Comparison of ENCODE assay signal across 8 mouse cellular contexts in the genomic region with DNA sequence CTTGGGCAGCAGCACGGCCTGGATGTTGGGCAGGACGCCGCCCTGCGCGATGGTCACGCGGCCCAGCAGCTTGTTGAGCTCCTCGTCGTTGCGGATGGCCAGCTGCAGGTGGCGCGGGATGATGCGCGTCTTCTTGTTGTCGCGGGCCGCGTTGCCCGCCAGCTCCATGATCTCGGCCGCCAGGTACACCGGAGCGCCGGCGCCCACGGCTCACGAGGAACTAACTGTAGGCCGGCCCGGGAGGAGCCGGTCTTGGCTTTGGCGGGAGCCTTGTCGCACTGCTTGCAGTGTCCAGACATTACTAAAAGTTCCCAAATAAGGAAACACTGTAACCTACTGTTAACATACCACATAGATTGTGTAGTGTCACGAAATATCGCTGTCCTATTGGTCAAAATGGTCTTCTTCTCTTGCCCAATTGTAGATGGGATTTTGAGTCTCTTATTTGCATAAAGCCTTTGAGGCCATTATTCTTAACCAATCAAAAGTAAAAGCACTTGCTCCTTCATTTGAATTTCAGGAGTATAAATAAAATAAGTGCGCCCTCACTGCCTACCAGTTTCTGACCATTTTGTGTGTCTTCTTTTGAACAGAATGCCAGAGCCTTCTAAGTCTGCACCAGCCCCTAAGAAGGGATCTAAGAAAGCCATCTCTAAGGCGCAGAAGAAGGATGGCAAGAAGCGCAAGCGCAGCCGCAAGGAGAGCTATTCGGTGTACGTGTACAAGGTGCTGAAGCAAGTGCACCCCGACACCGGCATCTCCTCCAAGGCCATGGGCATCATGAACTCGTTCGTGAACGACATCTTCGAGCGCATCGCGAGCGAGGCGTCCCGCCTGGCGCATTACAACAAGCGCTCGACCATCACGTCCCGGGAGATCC. TPM values are rescaled to one million over a fixed set of nuclear protein-coding genes. Genes with fewer than 3 reads are reported as not detected.
DNase-seq lines count a peak whose midpoint lies in the region; ATAC-seq and TF ChIP-seq lines count a peak whose summit lies in the region.
"Not testable (repeated sequence)": the region's sequence is repeated elsewhere in the genome, so short reads cannot be mapped to it uniquely, and the experiment has no call there.

Gene Hist1h2bb (plus strand): TSS at position 534 of the 880 bp plus-strand sequence.

- not testable (repeated sequence) for TF ChIP-seq CTCF in MEL (IDR thresholded peaks at IDR 0.05 in 2 of 3, conservative IDR thresholded peaks at IDR 0.05 in 1 of 3; ENCODE audit: control insufficient read depth in 1 of 3, insufficient read depth in 1 of 3, low read depth in 2 of 3, low read length in 3 of 3, poor library complexity in 1 of 3, severe bottlenecking in 1 of 3); cerebellum, adult 2 months (IDR thresholded peaks at IDR 0.05; ENCODE audit: borderline replicate concordance, insufficient read depth, low read depth, low read length); olfactory bulb, adult 2 months (IDR thresholded peaks at IDR 0.05; ENCODE audit: insufficient read depth, low read depth, low read length)
- peak; percentile 64; the same call in 1 of the 2 replicates for TF ChIP-seq CTCF in thymus, adult 2 months (IDR thresholded peaks at IDR 0.05; ENCODE audit: borderline replicate concordance, control insufficient read depth, extremely low read depth, insufficient read depth, low read length, poor library complexity)

- H3K36me3 ChIP-seq in MEL (ENCODE audit: control insufficient read depth in 1 of 2, insufficient read depth in 2 of 2, low read length in 2 of 2), result peaks cover 0 to 46% of the 10 kb centered on the region in 2 experiments; a peak in 2 of 4 replicates
- not testable (repeated sequence) for H3K36me3 ChIP-seq in hindbrain, embryonic 10.5 days; lung, embryonic 15.5 days; thymus, adult 2 months (ENCODE audit: control insufficient read depth, insufficient read depth, low read length)

- WGBS in cerebellum, adult 2 months, result under 1% methylated on average over 48 of the region's 58 CpGs
- WGBS in hindbrain, embryonic 10.5 days, result 0% methylated on average over 54 of the region's 58 CpGs
- WGBS in lung, embryonic 15.5 days, result under 1% methylated on average over 36 of the region's 58 CpGs
- WGBS in olfactory bulb, adult 2 months, result under 1% methylated on average over 42 of the region's 58 CpGs
- WGBS in thymus, adult 2 months, result under 1% methylated on average over 42 of the region's 58 CpGs

- TF ChIP-seq POLR2A in MEL (IDR thresholded peaks at IDR 0.05; ENCODE audit: control insufficient read depth in 1 of 2, insufficient read depth in 1 of 2, low read depth in 1 of 2, low read length in 2 of 2, poor library complexity in 1 of 2), result peak in 1 of 2 experiments; percentile 98; a peak in 3 of 4 replicates
- TF ChIP-seq POLR2A in cerebellum, adult 2 months (IDR thresholded peaks at IDR 0.05; ENCODE audit: borderline replicate concordance, insufficient read depth, low read length), result peak; percentile 38; the same call in 1 of the 2 replicates
- TF ChIP-seq POLR2A in olfactory bulb, adult 2 months (IDR thresholded peaks at IDR 0.05; ENCODE audit: insufficient read depth, low read depth, low read length), result not testable (repeated sequence)
- peak; percentile 45; the same call in 1 of the 2 replicates for TF ChIP-seq POLR2A in thymus, adult 2 months (IDR thresholded peaks at IDR 0.05; ENCODE audit: control insufficient read depth, extremely low read depth, insufficient read depth, low read length, poor library complexity)

- peak; percentile 93 for ATAC-seq in lung, embryonic 15.5 days (ENCODE audit: borderline replicate concordance, extremely low read depth, low FRiP score, low TSS enrichment)

- H3K4me2 ChIP-seq in lung, embryonic 15.5 days, result peak within 1 kb of the TSS; percentile 63

- peak within 1 kb of the TSS; percentile 96 for H3K9ac ChIP-seq in MEL (ENCODE audit: control insufficient read depth, low read depth, low read length, poor library complexity, severe bottlenecking)
- peak within 1 kb of the TSS; percentile 59 for H3K9ac ChIP-seq in lung, embryonic 15.5 days

- not testable (repeated sequence) for H3K79me2 ChIP-seq in MEL (ENCODE audit: control insufficient read depth, insufficient read depth, low read length, poor library complexity)

- H3K4me1 ChIP-seq in MEL (ENCODE audit: control insufficient read depth in 1 of 2, insufficient read depth in 2 of 2, low read length in 2 of 2), result peaks cover 0 to 19% of the 10 kb centered on the region in 2 experiments; a peak in 2 of 4 replicates
- not testable (repeated sequence) for H3K4me1 ChIP-seq in cerebellum, adult 2 months (ENCODE audit: control insufficient read depth, insufficient read depth, low read length); olfactory bulb, adult 2 months (ENCODE audit: control insufficient read depth, insufficient read depth, low read length); thymus, adult 2 months (replicated peaks; ENCODE audit: control insufficient read depth, insufficient read depth, low read length)
- H3K4me1 ChIP-seq in hindbrain, embryonic 10.5 days (replicated peaks), result peaks cover 24% of the 10 kb centered on the region
- H3K4me1 ChIP-seq in lung, embryonic 15.5 days, result peaks cover 21% of the 10 kb centered on the region

- TF ChIP-seq RAD21 in MEL (IDR thresholded peaks at IDR 0.05; ENCODE audit: low read depth, low read length), result not testable (repeated sequence)

- H3K9me3 ChIP-seq in MEL (replicated peaks; ENCODE audit: insufficient read depth, low read length); hindbrain, embryonic 10.5 days; lung, embryonic 15.5 days: not testable (repeated sequence)

- TF ChIP-seq EP300 in MEL (IDR thresholded peaks at IDR 0.05; ENCODE audit: low read depth in 1 of 2, low read length in 2 of 2), result not testable (repeated sequence)

- H3K4me3 ChIP-seq in MEL (ENCODE audit: control insufficient read depth in 1 of 2, insufficient read depth in 1 of 2, low read depth in 2 of 2, low read length in 2 of 2), result peak within 1 kb of the TSS; percentile 23 to 60; a peak in 3 of 4 replicates
- peak within 1 kb of the TSS; percentile 58 for H3K4me3 ChIP-seq in cerebellum, adult 2 months (replicated peaks; ENCODE audit: insufficient read depth, low read depth, low read length)
- H3K4me3 ChIP-seq in hindbrain, embryonic 10.5 days, result peak within 1 kb of the TSS; percentile 59
- H3K4me3 ChIP-seq in lung, embryonic 15.5 days, result peak within 1 kb of the TSS; percentile 36
- peak within 1 kb of the TSS; percentile 73 for H3K4me3 ChIP-seq in olfactory bulb, adult 2 months (ENCODE audit: insufficient read depth, low read depth, low read length)
- peak within 1 kb of the TSS; percentile 60 for H3K4me3 ChIP-seq in thymus, adult 2 months (ENCODE audit: control insufficient read depth, insufficient read depth, low read length)

- H3K27me3 ChIP-seq in MEL (ENCODE audit: control insufficient read depth in 1 of 2, insufficient read depth in 2 of 2, low read length in 2 of 2); cerebellum, adult 2 months (ENCODE audit: control insufficient read depth, insufficient read depth, low read length); hindbrain, embryonic 10.5 days (ENCODE audit: insufficient read depth, poor library complexity, severe bottlenecking); lung, embryonic 15.5 days; thymus, adult 2 months (ENCODE audit: control insufficient read depth, insufficient read depth, low read length): not testable (repeated sequence)

- peak within 1 kb of the TSS; percentile 99 for H3K27ac ChIP-seq in MEL (ENCODE audit: control insufficient read depth, low read depth, low read length)
- H3K27ac ChIP-seq in cerebellum, adult 2 months (ENCODE audit: insufficient read depth, low read length), result peak within 1 kb of the TSS; percentile 86
- H3K27ac ChIP-seq in hindbrain, embryonic 10.5 days, result peak within 1 kb of the TSS; percentile 97
- H3K27ac ChIP-seq in lung, embryonic 15.5 days, result peak within 1 kb of the TSS; percentile 98
- H3K27ac ChIP-seq in olfactory bulb, adult 2 months (ENCODE audit: insufficient read depth, low read depth, low read length), result peak within 1 kb of the TSS; percentile 99
- peak within 1 kb of the TSS; percentile 95 for H3K27ac ChIP-seq in thymus, adult 2 months (ENCODE audit: control insufficient read depth, insufficient read depth, low read length)

- peak; percentile 96 for DNase-seq in MEL (ENCODE audit: low read depth, low spot score)
- DNase-seq in cerebellum, adult 2 months, result peak; percentile 84 to 93
- DNase-seq in forelimb bud, embryonic 11.5 days (ENCODE audit: low read depth, low spot score), result peak; percentile 92
- peak; percentile 82 for DNase-seq in hindbrain, embryonic 10.5 days (ENCODE audit: low spot score)
- DNase-seq in layer of hippocampus, adult 9-10 months (ENCODE audit: low spot score), result peak; percentile 86
- DNase-seq in thymus, adult 2 months, result peak; percentile 72

TF ChIP-seq in MEL, 35 proteins besides CTCF, POLR2A, EP300 and RAD21:
- TF ChIP-seq UBTF (IDR thresholded peaks at IDR 0.05; ENCODE audit: borderline replicate concordance, insufficient read depth, low read depth, low read length) (peak; percentile 86; the same call in 1 of the 2 replicates), POLR2AphosphoS5 (IDR thresholded peaks at IDR 0.05; ENCODE audit: borderline replicate concordance, low read depth, low read length) (peak; percentile 98; the same call in 1 of the 2 replicates), TBP (IDR thresholded peaks at IDR 0.05; ENCODE audit: low read depth, low read length) (peak; percentile 99)

RNA-seq across cellular contexts. Expression of gene Hist1h2bb, which starts in this region (rescaled TPM):
- total RNA-seq in MEL (2012; rRNA removed), result 2,278 and 3,150 TPM in 2 replicates
- polyA plus RNA-seq in MEL (2012; ENCODE audit: insufficient read depth in 1 of 2, insufficient read length in 2 of 2, low read depth in 1 of 2, low replicate concordance in 2 of 2, missing spikeins in 1 of 2), result 1 to 10 TPM in 1 of 2 experiments, not detected in 1; 3.2 TPM
- 0.56 and 0.97 TPM in 2 replicates for polyA plus RNA-seq in cerebellum, adult 2 months (2012; rRNA removed)
- 1.8 and 2.4 TPM in 2 replicates for polyA plus RNA-seq in hindbrain, embryonic 10.5 days (2016; fragmentation: Nextera tagmentation; extraction: Ambion mirVana)
- polyA plus RNA-seq in lung, embryonic 15.5 days (2015; fragmentation: Nextera tagmentation; extraction: Ambion mirVana), result 3.2 and 4.1 TPM in 2 replicates
- polyA plus RNA-seq in olfactory bulb, adult 2 months (2012; ENCODE audit: insufficient read depth, insufficient read length, low replicate concordance, missing spikeins), result not detected in 2 replicates
- polyA plus RNA-seq in thymus, adult 2 months (2012; rRNA removed), result 160 and 224 TPM in 2 replicates

Comparison
In these comparisons a context has a peak if more than half of its experiments do, and no peak if none do; other contexts are left out.
1. Peak in every context shown above with its lines: DNase-seq, ATAC-seq, H3K4me3 ChIP-seq and H3K27ac ChIP-seq.
2. RNA of gene Hist1h2bb (polyA plus RNA-seq): 160 to 224 TPM in thymus, adult 2 months; 3.2 to 4.1 TPM in lung, embryonic 15.5 days, 3.2 TPM in MEL, 1.8 to 2.4 TPM in hindbrain, embryonic 10.5 days, 0.56 to 0.97 TPM in cerebellum, adult 2 months and not detected in olfactory bulb, adult 2 months; every median in the first group is over 10 times any median in the second.
3. Peak in DNase-seq, H3K4me3 ChIP-seq and H3K27ac ChIP-seq in cerebellum, adult 2 months; RNA of the gene not detected or under 1 TPM.